Mouse (Mus musculus) megakaryocyte progenitor cell, adult 5-6 weeks (primary cell): ENCODE measurements around the gene Kbtbd2. TPM values are rescaled to one million over a fixed set of nuclear protein-coding genes. Genes with fewer than 3 reads are reported as not detected.

Experiments used
- ATAC-seq: replicated peaks from 2 replicates; pipeline ENCODE4 v1.8.0; 2016; ENCODE audit warnings: mild to moderate bottlenecking, moderate TSS enrichment, inconsistent platforms; ENCODE audit not compliant: poor library complexity
- total RNA-seq, 2 experiments: library from RNA; stranded (forward) in 1 of 2; stranded (reverse) in 1 of 2; fragments of 157-497, 149-512 nt in 1 of 2; fragments of 200-1000 nt in 1 of 2; gene quantifications; 2 replicates each; pipeline versions ENCODE4 v1.2.3 to v1.2.4; 2015 to 2017

The Kbtbd2 gene
- total RNA-seq, 2 experiments from 2014 or later: 32.0 to 32.5 TPM

- ATAC-seq: peak; percentile 63
These were observed 8.3 kb downstream of the Kbtbd2 start for GRCm38 (mm10) chr6:56789336-56789735.

GRCm38 (mm10) chr6:56787668-56788067 lies 9.9 kb downstream of the Kbtbd2 start:
- ATAC-seq: peak; percentile 57

- no peak for ATAC-seq
These were observed 12.5 kb downstream of the Kbtbd2 start for GRCm38 (mm10) chr6:56785068-56785467.

DNA sequence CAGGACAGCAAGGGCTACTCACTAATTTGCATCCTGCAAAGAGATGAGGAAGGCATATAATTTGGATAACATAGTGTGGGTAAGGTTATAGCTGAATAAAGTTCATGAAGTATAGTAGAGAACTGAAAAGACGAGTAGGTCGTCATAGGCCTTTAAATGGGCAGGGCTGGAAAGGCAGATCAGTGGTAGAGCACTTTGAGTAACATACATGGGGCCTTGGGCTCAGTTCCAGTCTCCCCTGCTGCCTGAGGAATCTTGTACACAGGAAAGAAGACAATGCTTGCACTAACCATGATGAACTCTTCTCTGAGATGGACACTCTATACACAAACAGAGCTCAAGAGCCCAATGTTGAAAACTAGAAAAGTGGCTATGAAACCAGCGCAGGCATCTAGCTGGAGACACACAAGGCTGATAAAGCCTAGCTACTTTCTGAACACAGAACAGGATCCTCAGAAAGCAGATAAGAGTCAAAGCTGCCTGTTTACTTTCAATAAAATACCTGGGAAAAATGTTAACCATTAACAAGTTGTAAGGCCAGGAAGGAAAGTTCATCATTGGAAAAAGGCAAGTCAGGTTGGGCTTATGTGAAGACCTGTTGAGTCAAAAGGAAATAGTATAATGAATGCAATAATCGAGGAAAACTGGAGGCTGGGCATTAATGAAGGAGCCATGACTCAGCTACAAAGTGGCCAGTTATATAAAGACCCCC lies 13.9 kb downstream of the Kbtbd2 start:
- ATAC-seq: no peak

- no peak for ATAC-seq
These were observed 18.0 kb downstream of the Kbtbd2 start for GRCm38 (mm10) chr6:56779636-56780035.

GRCm38 (mm10) chr6:56775816-56776215 lies 21.8 kb downstream of the Kbtbd2 start:
- no peak for ATAC-seq

GRCm38 (mm10) chr6:56765696-56766095 lies 31.9 kb downstream of the Kbtbd2 start:
- ATAC-seq: no peak

DNA sequence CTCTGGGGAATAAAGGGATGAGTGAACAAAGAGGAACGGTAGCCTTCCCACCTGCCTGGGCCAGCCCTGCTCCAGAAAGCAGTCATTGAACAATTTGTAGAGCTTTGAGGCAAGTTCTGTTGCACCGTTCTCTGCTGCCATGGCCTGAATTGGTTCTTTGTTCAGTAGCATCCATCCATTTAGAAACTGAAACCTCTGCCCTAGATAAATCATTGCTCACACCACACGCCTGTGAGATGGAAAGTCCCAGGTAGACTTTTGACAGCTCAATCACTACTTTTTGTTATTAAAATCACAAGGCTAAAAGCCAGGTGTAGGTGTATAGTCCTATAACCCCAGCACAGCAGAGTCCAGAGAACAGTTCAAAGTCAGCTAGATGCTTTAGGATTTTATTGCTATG lies 32.3 kb downstream of the Kbtbd2 start:
- ATAC-seq: no peak

GRCm38 (mm10) chr6:56759324-56759723 lies 38.3 kb downstream of the Kbtbd2 start:
- ATAC-seq: 0 out of 2 replicates have a peak, but pooled peaks have one; percentile 29

DNA sequence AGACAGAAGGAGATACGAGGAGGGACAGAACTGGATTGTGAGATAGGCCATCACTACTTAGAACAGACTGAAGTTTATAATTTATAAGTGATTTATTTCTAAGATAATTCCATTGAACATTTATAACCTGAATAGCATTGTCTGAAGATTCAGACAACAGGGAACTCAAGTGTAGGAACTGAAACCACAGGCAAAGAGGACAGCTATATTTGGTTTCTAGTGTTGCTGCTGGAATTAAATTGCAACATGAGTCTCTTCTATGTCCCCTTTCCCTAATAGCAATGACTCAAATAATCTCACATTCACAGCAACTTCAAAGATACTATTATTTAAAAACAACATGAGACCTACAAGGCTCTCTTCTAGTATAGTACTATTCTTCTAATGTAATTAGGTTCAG lies 41.5 kb downstream of the Kbtbd2 start:
- no peak; the same call in 1 of the 2 replicates for ATAC-seq

GRCm38 (mm10) chr6:56753719-56754118 lies 43.9 kb downstream of the Kbtbd2 start:
- 0 out of 2 replicates have a peak, but pooled peaks have one; percentile 50 for ATAC-seq

GRCm38 (mm10) chr6:56745950-56746543 lies 51.6 kb downstream of the Kbtbd2 start:
- peak; percentile 48 for ATAC-seq

GRCm38 (mm10) chr6:56732545-56732944 lies 65.1 kb downstream of the Kbtbd2 start:
- ATAC-seq: no peak

Other genes starting within 250 kb of the Kbtbd2 start
- 0.29 and 0.39 TPM in 2 replicates for gene Pde1c, start 228.7 kb downstream of the Kbtbd2 start, total RNA-seq (2015)
- gene Pde1c, start 228.7 kb downstream of the Kbtbd2 start, total RNA-seq (2017): 0.71 TPM in 1 of 2 replicates, not detected in the other
- gene Lsm5, start 93.1 kb downstream of the Kbtbd2 start, total RNA-seq (2015): 103 and 126 TPM in 2 replicates
- gene Lsm5, start 93.1 kb downstream of the Kbtbd2 start, total RNA-seq (2017): 135 and 200 TPM in 2 replicates
- gene Avl9, start 82.9 kb downstream of the Kbtbd2 start, total RNA-seq (2015): 21.1 and 23.2 TPM in 2 replicates
- 19.7 and 22.2 TPM in 2 replicates for gene Avl9, start 82.9 kb downstream of the Kbtbd2 start, total RNA-seq (2017)
- 4.3 and 5.1 TPM in 2 replicates for gene Fkbp9, start 34.2 kb upstream of the Kbtbd2 start, total RNA-seq (2015)
- 11.6 and 12.1 TPM in 2 replicates for gene Fkbp9, start 34.2 kb upstream of the Kbtbd2 start, total RNA-seq (2017)
- 87.8 and 89.5 TPM in 2 replicates for gene Nt5c3, start 126.1 kb upstream of the Kbtbd2 start, total RNA-seq (2015)
- 51.0 and 57.2 TPM in 2 replicates for gene Nt5c3, start 126.1 kb upstream of the Kbtbd2 start, total RNA-seq (2017)
- 0.29 and 0.37 TPM in 2 replicates for gene Vmn1r4, start 126.2 kb upstream of the Kbtbd2 start, total RNA-seq (2015)
- 0.54 and 0.58 TPM in 2 replicates for gene Vmn1r4, start 126.2 kb upstream of the Kbtbd2 start, total RNA-seq (2017)
- gene Vmn1r5, start 172.5 kb upstream of the Kbtbd2 start, total RNA-seq (2015): not detected in 2 replicates
- gene Vmn1r5, start 172.5 kb upstream of the Kbtbd2 start, total RNA-seq (2017): not detected in 2 replicates
- gene Vmn1r6, start 199.4 kb upstream of the Kbtbd2 start, total RNA-seq (2015): not detected in 2 replicates
- not detected in 2 replicates for gene Vmn1r6, start 199.4 kb upstream of the Kbtbd2 start, total RNA-seq (2017)
- not detected in 2 replicates for gene Vmn1r7, start 227.5 kb upstream of the Kbtbd2 start, total RNA-seq (2015)
- gene Vmn1r7, start 227.5 kb upstream of the Kbtbd2 start, total RNA-seq (2017): not detected in 2 replicates
- not detected in 2 replicates for gene Vmn1r8, start 234.5 kb upstream of the Kbtbd2 start, total RNA-seq (2015)
- not detected in 2 replicates for gene Vmn1r8, start 234.5 kb upstream of the Kbtbd2 start, total RNA-seq (2017)